Mouse (Mus musculus) erythroblast, embryonic 14.5 days (primary cell): ENCODE data around the gene Arpp21. TPM values are rescaled to one million over a fixed set of nuclear protein-coding genes. Genes with fewer than 3 reads are reported as not detected.

ENCODE experiments used
- H3K27me3 ChIP-seq: 2 replicates; pipeline ENCODE4 v1.6.1; 2012; ENCODE audit warnings: inconsistent platforms; ENCODE audit not compliant: control insufficient read depth
- H3K36me3 ChIP-seq: 2 replicates; pipeline ENCODE4 v1.6.1; 2012; ENCODE audit warnings: mild to moderate bottlenecking, inconsistent platforms; ENCODE audit not compliant: control insufficient read depth
- H3K4me1 ChIP-seq: 2 replicates; pipeline ENCODE4 v1.6.1; 2012; ENCODE audit warnings: inconsistent platforms; ENCODE audit not compliant: control insufficient read depth
- H3K4me3 ChIP-seq: replicated peaks from 2 replicates; pipeline ENCODE3; 2012; ENCODE audit warnings: moderate library complexity, mild to moderate bottlenecking, inconsistent platforms
- H3K9me3 ChIP-seq: 2 replicates; pipeline ENCODE4 v1.6.1; 2012; ENCODE audit warnings: low read length, inconsistent platforms, mixed read lengths; ENCODE audit not compliant: control insufficient read depth
- GATA1 ChIP-seq: IDR thresholded peaks from 2 replicates; pipeline ENCODE4 v1.6.1; 2012; ENCODE audit warnings: low read length, inconsistent platforms, mixed read lengths
- TAL1 ChIP-seq: IDR thresholded peaks from 3 replicates; pipeline ENCODE4 v1.6.1; 2012; ENCODE audit warnings: low read length, inconsistent platforms, mixed read lengths
- polyA plus RNA-seq: library from polyadenylated mRNA; stranded (reverse); fragments of >175 nt; gene quantifications from 2 replicates; pipeline ENCODE4 v1.2.3, GENCODE M21; 2012

Arpp21 gene
- polyA plus RNA-seq, 1 experiment: 0.03 TPM

- no peak overlapping the region for H3K4me3 ChIP-seq
- H3K36me3 ChIP-seq: no peaks in the 10 kb centered on the region
- H3K9me3 ChIP-seq: no peaks in the 10 kb centered on the region
- TF ChIP-seq TAL1 (no peak), GATA1 (no peak)
- no peaks in the 10 kb centered on the region for H3K27me3 ChIP-seq
- H3K4me1 ChIP-seq: no peaks in the 10 kb centered on the region
Measured at GRCm38 (mm10) chr9:112098267-112098666, 137.5 kb downstream of the Arpp21 start.

GRCm38 (mm10) chr9:112095708-112096107, 140.0 kb downstream of the Arpp21 start:
- no peaks in the 10 kb centered on the region for H3K9me3 ChIP-seq
- no peak for TF ChIP-seq GATA1
- TF ChIP-seq TAL1: no peak
- H3K4me1 ChIP-seq: no peaks in the 10 kb centered on the region
- no peaks in the 10 kb centered on the region for H3K36me3 ChIP-seq
- no peaks in the 10 kb centered on the region for H3K27me3 ChIP-seq
- H3K4me3 ChIP-seq: no peak overlapping the region

- Histone ChIP-seq H3K27me3 (no peaks in the 10 kb centered on the region), H3K4me3 (no peak overlapping the region), H3K4me1 (no peaks in the 10 kb centered on the region), H3K36me3 (no peaks in the 10 kb centered on the region), H3K9me3 (no peaks in the 10 kb centered on the region)
- no peak for TF ChIP-seq GATA1
- TF ChIP-seq TAL1: no peak
Measured at GRCm38 (mm10) chr9:112095198-112095597, 140.5 kb downstream of the Arpp21 start.

GRCm38 (mm10) chr9:112078903-112079302, 156.8 kb downstream of the Arpp21 start:
- TF ChIP-seq TAL1 (no peak), GATA1 (no peak)
- Histone ChIP-seq H3K4me3 (no peak overlapping the region), H3K4me1 (no peaks in the 10 kb centered on the region), H3K36me3 (no peaks in the 10 kb centered on the region), H3K9me3 (no peaks in the 10 kb centered on the region), H3K27me3 (no peaks in the 10 kb centered on the region)

GRCm38 (mm10) chr9:112078453-112078852, 157.3 kb downstream of the Arpp21 start:
- H3K36me3 ChIP-seq: no peaks in the 10 kb centered on the region
- no peaks in the 10 kb centered on the region for H3K9me3 ChIP-seq
- no peak for TF ChIP-seq TAL1
- no peak for TF ChIP-seq GATA1
- H3K27me3 ChIP-seq: no peaks in the 10 kb centered on the region
- H3K4me1 ChIP-seq: no peaks in the 10 kb centered on the region
- H3K4me3 ChIP-seq: no peak overlapping the region

GRCm38 (mm10) chr9:112075273-112075672, 160.5 kb downstream of the Arpp21 start:
- no peak for TF ChIP-seq GATA1
- no peak for TF ChIP-seq TAL1
- H3K4me3 ChIP-seq: no peak overlapping the region
- H3K36me3 ChIP-seq: no peaks in the 10 kb centered on the region
- no peaks in the 10 kb centered on the region for H3K4me1 ChIP-seq
- H3K27me3 ChIP-seq: no peaks in the 10 kb centered on the region
- H3K9me3 ChIP-seq: no peaks in the 10 kb centered on the region

GRCm38 (mm10) chr9:112074872-112075271, 160.9 kb downstream of the Arpp21 start:
- Histone ChIP-seq H3K4me3 (no peak overlapping the region), H3K27me3 (no peaks in the 10 kb centered on the region), H3K9me3 (no peaks in the 10 kb centered on the region), H3K36me3 (no peaks in the 10 kb centered on the region), H3K4me1 (no peaks in the 10 kb centered on the region)
- TF ChIP-seq GATA1: no peak

- H3K9me3 ChIP-seq: no peaks in the 10 kb centered on the region
- no peaks in the 10 kb centered on the region for H3K36me3 ChIP-seq
- no peak overlapping the region for H3K4me3 ChIP-seq
- TF ChIP-seq TAL1: no peak
- TF ChIP-seq GATA1: no peak
- H3K27me3 ChIP-seq: no peaks in the 10 kb centered on the region
- H3K4me1 ChIP-seq: no peaks in the 10 kb centered on the region
Measured at GRCm38 (mm10) chr9:112071368-112071767, 164.4 kb downstream of the Arpp21 start.

- no peaks in the 10 kb centered on the region for H3K36me3 ChIP-seq
- no peak overlapping the region for H3K4me3 ChIP-seq
- no peaks in the 10 kb centered on the region for H3K4me1 ChIP-seq
- TF ChIP-seq GATA1: no peak
- TF ChIP-seq TAL1: no peak
- H3K27me3 ChIP-seq: no peaks in the 10 kb centered on the region
- no peaks in the 10 kb centered on the region for H3K9me3 ChIP-seq
Measured at GRCm38 (mm10) chr9:112070961-112071360, 164.8 kb downstream of the Arpp21 start.

GRCm38 (mm10) chr9:112068250-112068649, 167.5 kb downstream of the Arpp21 start:
- Histone ChIP-seq H3K4me1 (no peaks in the 10 kb centered on the region), H3K9me3 (no peaks in the 10 kb centered on the region), H3K36me3 (no peaks in the 10 kb centered on the region), H3K4me3 (no peak overlapping the region), H3K27me3 (no peaks in the 10 kb centered on the region)
- TF ChIP-seq GATA1 (no peak), TAL1 (no peak)
